Mouse (Mus musculus) myocyte (in vitro differentiated cells): ENCODE measurements at regions not wholly inside any gene's neighbourhood (a gene's known extent, or its start where the extent isn't known, plus 50 kb on each side); places are given as distances from the start of the nearest gene placed in this dataset.

ENCODE experiments used
- H3K27me3 ChIP-seq: one replicate; pipeline ENCODE4 v1.6.1; 2011; ENCODE audit not compliant: control insufficient read depth, insufficient read depth, insufficient read length
- H3K36me3 ChIP-seq: one replicate; pipeline ENCODE4 v1.6.1; 2011; ENCODE audit not compliant: control insufficient read depth, insufficient read depth
- H3K4me2 ChIP-seq: one replicate; pipeline ENCODE4 v1.6.1; 2011; ENCODE audit warnings: low read depth, control low read depth
- H3K4me3 ChIP-seq: one replicate; pipeline ENCODE4 v1.5.1; 2011; ENCODE audit warnings: mild to moderate bottlenecking, control low read depth, moderate library complexity
- H3K79me2 ChIP-seq: one replicate; pipeline ENCODE4 v1.6.1; 2011; ENCODE audit not compliant: control insufficient read depth, insufficient read depth
- H3ac ChIP-seq: one replicate; pipeline ENCODE4 v1.6.1; 2011; ENCODE audit not compliant: control insufficient read depth, insufficient read length
- CEBPB ChIP-seq: IDR thresholded peaks from 2 replicates; pipeline ENCODE4 v1.6.1; 2011; ENCODE audit warnings: mild to moderate bottlenecking, moderate library complexity; ENCODE audit not compliant: poor library complexity, insufficient read depth, severe bottlenecking
- E2F4 ChIP-seq: IDR thresholded peaks from one replicate; pipeline ENCODE4 v1.6.1; 2011; ENCODE audit warnings: mild to moderate bottlenecking, control low read depth, moderate library complexity; ENCODE audit not compliant: insufficient read depth
- MAX ChIP-seq: IDR thresholded peaks from one replicate; pipeline ENCODE4 v1.6.1; 2011; ENCODE audit warnings: low read depth, mild to moderate bottlenecking, control low read depth
- MYOD1 ChIP-seq, 3 experiments: IDR thresholded peaks; one replicate each; pipeline ENCODE4 v1.6.1; 2011; ENCODE audit warnings: control low read depth in 2 of 3, low read depth in 2 of 3, mild to moderate bottlenecking in 2 of 3, moderate library complexity in 1 of 3; ENCODE audit not compliant: insufficient read length in 2 of 3, control insufficient read depth in 1 of 3
- MYOG ChIP-seq, 3 experiments: IDR thresholded peaks; one replicate each; pipeline ENCODE4 v1.6.1; 2011; ENCODE audit warnings: control low read depth in 2 of 3, low read depth in 2 of 3, mild to moderate bottlenecking in 2 of 3; ENCODE audit not compliant: insufficient read length in 2 of 3, control insufficient read depth in 1 of 3, insufficient read depth in 1 of 3
- POLR2A ChIP-seq: IDR thresholded peaks from one replicate; pipeline ENCODE4 v1.6.1; 2011; ENCODE audit warnings: low read depth, mild to moderate bottlenecking, control low read depth, moderate library complexity; ENCODE audit not compliant: insufficient read length
- POLR2AphosphoS2 ChIP-seq: IDR thresholded peaks from one replicate; pipeline ENCODE4 v1.6.1; 2011; ENCODE audit warnings: low read depth, control low read depth; ENCODE audit not compliant: insufficient read length
- REST ChIP-seq: IDR thresholded peaks from one replicate; pipeline ENCODE4 v1.6.1; 2011; ENCODE audit warnings: mild to moderate bottlenecking, control low read depth, moderate library complexity; ENCODE audit not compliant: insufficient read depth, insufficient read length
- SRF ChIP-seq: IDR thresholded peaks from one replicate; pipeline ENCODE4 v1.6.1; 2011; ENCODE audit warnings: low read depth; ENCODE audit not compliant: control insufficient read depth, insufficient read length
- TCF12 ChIP-seq: IDR thresholded peaks from one replicate; pipeline ENCODE4 v1.6.1; 2011; ENCODE audit warnings: mild to moderate bottlenecking, control low read depth; ENCODE audit not compliant: poor library complexity, insufficient read depth, severe bottlenecking
- TCF3 ChIP-seq: IDR thresholded peaks from one replicate; pipeline ENCODE4 v1.6.1; 2011; ENCODE audit warnings: low read depth, control low read depth; ENCODE audit not compliant: insufficient read length
- USF1 ChIP-seq: IDR thresholded peaks from one replicate; pipeline ENCODE4 v1.6.1; 2011; ENCODE audit warnings: low read depth, mild to moderate bottlenecking, control low read depth, moderate library complexity

DNA sequence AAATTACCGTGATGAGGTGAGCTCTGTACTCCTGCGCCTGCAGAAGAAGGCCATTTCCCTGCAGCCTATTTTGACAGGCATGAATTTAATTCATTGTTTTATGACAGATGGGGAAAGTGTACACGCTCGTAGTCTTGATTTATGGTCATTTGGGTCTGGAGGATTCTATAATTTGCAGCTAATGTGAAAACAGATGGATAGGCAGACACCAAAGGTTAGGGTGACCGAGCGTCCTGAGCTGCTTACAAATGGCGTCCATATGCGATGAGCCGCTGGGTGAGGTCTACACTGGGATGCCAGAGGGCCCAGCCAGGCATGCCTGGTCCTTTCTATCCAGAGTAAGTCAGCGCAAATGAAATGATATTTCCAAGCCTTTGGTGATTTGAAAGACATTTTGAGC is 330.2 kb downstream of the Pax1 start:
- Histone ChIP-seq H3K27me3 (no peaks in the 10 kb centered on the region), H3K79me2 (no peaks in the 10 kb centered on the region), H3ac (no peak overlapping the region), H3K36me3 (no peaks in the 10 kb centered on the region), H3K4me3 (no peak overlapping the region), H3K4me2 (no peak overlapping the region)
- TF ChIP-seq TCF3 (no peak), TCF12 (no peak), CEBPB (no peak)

DNA sequence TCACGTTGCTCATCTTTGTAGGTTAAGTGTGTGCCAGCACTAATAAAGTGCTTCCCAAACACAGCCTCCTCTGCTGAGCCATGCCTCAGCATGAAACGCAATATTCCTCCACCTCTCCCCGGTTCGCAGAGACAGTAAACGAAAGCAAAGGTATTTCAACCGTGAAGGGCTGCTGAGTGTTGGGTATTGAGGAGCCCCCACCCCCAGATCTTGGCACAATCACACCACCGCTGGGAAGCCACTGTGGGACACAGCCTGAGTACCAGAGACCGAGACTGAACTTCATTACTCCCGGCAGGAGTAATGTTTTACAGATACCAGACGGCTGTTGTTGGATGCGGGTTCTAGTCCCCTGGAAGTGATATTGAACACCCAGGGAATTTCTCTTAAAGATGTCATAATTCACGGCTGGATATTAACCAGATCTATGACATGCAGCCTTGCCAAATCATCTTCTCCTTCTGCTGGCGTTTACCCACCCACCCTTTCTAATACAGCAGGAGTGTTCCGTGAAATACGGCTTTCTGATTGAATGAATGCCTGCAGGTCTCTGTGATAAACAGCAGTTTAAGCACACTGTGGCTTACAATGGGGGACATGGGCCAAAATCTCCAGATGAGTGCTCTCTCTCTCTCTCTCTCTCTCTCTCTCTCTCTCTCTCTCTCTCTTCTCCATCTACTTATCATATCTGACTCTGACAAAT is 328.9 kb downstream of the Pax1 start:
- H3K27me3 ChIP-seq, result no peaks in the 10 kb centered on the region

DNA sequence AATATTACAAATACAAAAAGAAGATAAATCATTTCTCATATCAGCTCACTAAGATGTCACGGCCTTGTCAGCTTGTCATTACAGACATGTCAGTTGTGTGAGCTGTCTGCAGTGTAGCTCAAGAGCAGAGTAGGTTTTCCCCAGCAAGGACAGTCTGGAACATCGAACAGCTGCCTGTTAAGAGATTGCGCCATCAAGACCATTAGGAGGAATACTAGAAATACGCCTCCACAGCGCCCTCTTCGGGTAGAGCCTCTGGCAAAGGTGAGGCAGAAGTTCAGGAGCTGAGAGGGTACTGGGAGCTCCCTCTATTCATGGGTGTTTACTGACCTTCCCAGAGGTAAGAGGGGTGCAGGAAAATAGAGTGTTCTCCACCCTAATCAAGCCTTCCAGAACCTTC is 327.0 kb downstream of the Pax1 start:
- no peak overlapping the region for H3K4me3 ChIP-seq
- H3K36me3 ChIP-seq, result no peaks in the 10 kb centered on the region
- no peaks in the 10 kb centered on the region for H3K27me3 ChIP-seq
- no peak overlapping the region for H3ac ChIP-seq
- H3K4me2 ChIP-seq, result no peak overlapping the region
- no peak for TF ChIP-seq POLR2AphosphoS2
- TF ChIP-seq CEBPB, result peak; percentile 76
- TF ChIP-seq MAX, result no peak
- H3K79me2 ChIP-seq, result no peaks in the 10 kb centered on the region

More for the DNA sequence above, 328.9 kb downstream of the Pax1 start:
- Histone ChIP-seq H3ac (no peak overlapping the region), H3K36me3 (no peaks in the 10 kb centered on the region), H3K4me2 (no peak overlapping the region), H3K4me3 (no peak overlapping the region), H3K79me2 (no peaks in the 10 kb centered on the region)
- TF ChIP-seq MYOD1 (IDR thresholded peaks at IDR 0.05; ENCODE audit: control insufficient read depth in 1 of 3, insufficient read length in 2 of 3, low read depth in 2 of 3) (no peak), MYOG (IDR thresholded peaks at IDR 0.05; ENCODE audit: control insufficient read depth in 1 of 3, insufficient read depth in 1 of 3, insufficient read length in 2 of 3, low read depth in 2 of 3) (no peak), MAX (no peak), CEBPB (no peak), POLR2AphosphoS2 (no peak)

DNA sequence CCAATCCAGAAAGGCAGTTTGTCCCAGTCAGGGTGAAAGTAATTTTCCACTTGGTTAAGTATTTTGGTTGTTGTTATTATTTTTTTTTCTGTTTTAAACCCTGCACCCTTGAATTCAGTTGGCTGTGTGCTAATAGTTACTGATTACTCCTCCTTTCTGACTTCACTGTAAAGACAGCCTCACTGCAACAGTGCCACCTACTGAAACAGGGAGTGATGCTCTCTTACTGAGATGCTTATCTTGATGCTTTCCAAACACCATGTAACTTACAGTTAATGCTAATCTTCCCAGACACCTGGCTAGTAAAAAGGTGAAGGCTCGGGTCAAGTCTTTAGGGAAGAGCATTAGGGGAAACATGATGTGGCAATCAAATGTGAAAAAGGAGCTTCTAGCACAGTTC is 294.9 kb downstream of the Pax1 start:
- H3K4me3 ChIP-seq, result no peak overlapping the region
- no peaks in the 10 kb centered on the region for H3K27me3 ChIP-seq
- H3K4me2 ChIP-seq, result no peak overlapping the region
- no peaks in the 10 kb centered on the region for H3K36me3 ChIP-seq
- H3ac ChIP-seq, result no peak overlapping the region
- no peak for TF ChIP-seq REST
- no peak for TF ChIP-seq SRF
- no peak for TF ChIP-seq MYOG (IDR thresholded peaks at IDR 0.05; ENCODE audit: control insufficient read depth in 1 of 3, insufficient read depth in 1 of 3, insufficient read length in 2 of 3, low read depth in 2 of 3)
- TF ChIP-seq MYOD1 (IDR thresholded peaks at IDR 0.05; ENCODE audit: control insufficient read depth in 1 of 3, insufficient read length in 2 of 3, low read depth in 2 of 3), result no peak
- TF ChIP-seq POLR2AphosphoS2, result no peak
- TF ChIP-seq MAX, result no peak
- TF ChIP-seq TCF3, result no peak
- no peak for TF ChIP-seq E2F4
- no peak for TF ChIP-seq TCF12
- TF ChIP-seq POLR2A, result no peak
- no peak for TF ChIP-seq USF1
- TF ChIP-seq CEBPB, result no peak
- no peaks in the 10 kb centered on the region for H3K79me2 ChIP-seq

DNA sequence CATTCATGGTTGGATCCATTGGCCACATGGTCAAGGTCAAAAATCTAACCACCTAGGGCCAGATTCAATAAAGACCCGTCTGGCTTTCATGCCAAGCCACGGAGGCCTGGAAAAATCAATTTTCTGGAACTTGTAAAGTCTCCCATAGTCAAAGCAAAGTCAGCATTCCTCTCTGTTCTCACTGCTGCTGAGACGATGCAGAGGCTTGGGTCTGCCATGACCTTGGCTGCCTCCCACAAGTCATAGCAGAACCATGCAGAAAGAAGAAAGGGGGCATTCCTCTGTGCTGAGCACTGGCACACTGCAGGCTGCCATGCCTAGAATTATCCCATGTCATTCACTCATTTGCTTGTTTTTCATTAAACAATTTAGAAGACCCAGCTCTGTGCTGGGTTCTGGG is 288.5 kb downstream of the Pax1 start:
- H3K27me3 ChIP-seq, result no peaks in the 10 kb centered on the region
- H3ac ChIP-seq, result no peak overlapping the region
- no peaks in the 10 kb centered on the region for H3K36me3 ChIP-seq
- H3K4me3 ChIP-seq, result no peak overlapping the region
- no peak overlapping the region for H3K4me2 ChIP-seq
- no peak for TF ChIP-seq SRF
- no peak for TF ChIP-seq POLR2AphosphoS2
- no peak for TF ChIP-seq MYOD1 (IDR thresholded peaks at IDR 0.05; ENCODE audit: control insufficient read depth in 1 of 3, insufficient read length in 2 of 3, low read depth in 2 of 3)
- TF ChIP-seq CEBPB, result no peak
- TF ChIP-seq MYOG (IDR thresholded peaks at IDR 0.05; ENCODE audit: control insufficient read depth in 1 of 3, insufficient read depth in 1 of 3, insufficient read length in 2 of 3, low read depth in 2 of 3), result no peak
- no peak for TF ChIP-seq MAX
- no peak for TF ChIP-seq USF1
- TF ChIP-seq TCF12, result no peak
- no peak for TF ChIP-seq POLR2A
- TF ChIP-seq REST, result no peak
- TF ChIP-seq E2F4, result no peak
- TF ChIP-seq TCF3, result no peak
- H3K79me2 ChIP-seq, result no peaks in the 10 kb centered on the region

DNA sequence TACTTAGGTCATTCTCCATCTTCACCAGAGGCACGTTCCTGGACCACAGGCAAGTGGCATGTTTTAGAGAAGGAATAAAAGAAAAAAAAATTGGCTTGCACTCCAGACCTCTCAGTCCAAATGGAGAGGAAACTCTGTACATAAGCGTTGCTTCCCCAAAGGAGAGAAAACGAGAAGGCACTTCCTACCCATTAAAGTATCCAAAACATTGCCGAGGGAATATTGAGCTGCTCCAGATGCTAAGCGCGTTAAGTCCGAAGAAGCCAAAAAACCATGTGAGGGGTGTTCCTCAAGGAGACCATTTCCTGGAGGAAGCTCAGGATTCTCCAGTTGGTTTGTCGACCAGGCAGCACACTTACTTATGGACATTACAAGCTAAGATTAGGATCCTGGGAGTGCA is 286.2 kb downstream of the Pax1 start:
- no peaks in the 10 kb centered on the region for H3K36me3 ChIP-seq
- H3K4me2 ChIP-seq, result no peak overlapping the region
- no peak overlapping the region for H3ac ChIP-seq
- H3K4me3 ChIP-seq, result no peak overlapping the region
- no peaks in the 10 kb centered on the region for H3K27me3 ChIP-seq
- TF ChIP-seq TCF12 (no peak), MYOG (IDR thresholded peaks at IDR 0.05; ENCODE audit: control insufficient read depth in 1 of 3, insufficient read depth in 1 of 3, insufficient read length in 2 of 3, low read depth in 2 of 3) (no peak), USF1 (no peak), POLR2A (no peak), POLR2AphosphoS2 (no peak), TCF3 (no peak), E2F4 (no peak), MAX (no peak), MYOD1 (IDR thresholded peaks at IDR 0.05; ENCODE audit: control insufficient read depth in 1 of 3, insufficient read length in 2 of 3, low read depth in 2 of 3) (no peak), REST (no peak), SRF (no peak), CEBPB (no peak)
- no peaks in the 10 kb centered on the region for H3K79me2 ChIP-seq
